Mouse (Mus musculus): ENCODE data around the gene Tspan9.

DNA sequence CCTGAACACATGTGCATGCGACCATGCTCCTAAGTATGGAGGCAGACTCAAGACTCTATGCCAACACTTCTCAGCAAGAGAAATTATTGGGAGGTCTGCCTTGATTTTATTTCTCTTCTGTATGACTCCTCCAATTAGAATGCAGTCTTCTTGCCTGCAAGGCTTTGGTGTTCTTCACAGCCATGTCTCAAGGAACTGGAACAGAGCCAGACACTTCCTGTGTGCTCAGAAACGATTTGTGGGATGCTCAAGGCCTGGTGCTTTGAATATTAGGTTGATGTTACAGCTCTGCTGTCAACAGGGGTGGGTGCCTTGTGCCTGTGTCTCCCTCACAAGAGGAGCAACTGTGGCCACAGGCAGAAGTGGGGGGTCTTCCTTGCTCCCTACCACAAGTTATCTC lies 22.2 kb upstream of the Tspan9 start:
- TF ChIP-seq POLR2A (IDR thresholded peaks at IDR 0.05; ENCODE audit: extremely low read depth, insufficient read depth, low read length) = no peak
- TF ChIP-seq CTCF (IDR thresholded peaks at IDR 0.05; ENCODE audit: low read depth, low read length) = no peak
